Mouse (Mus musculus) MEL-GATA-1-ER (cell line): ENCODE data around the gene E130308A19Rik.
"Not testable (repeated sequence)": the region's sequence is repeated elsewhere in the genome, so short reads cannot be mapped to it uniquely, and the experiment has no call there.

ENCODE experiments used
- DNase-seq: peaks from one replicate; pipeline ENCODE4 v3.0.0-alpha.2; 2012; ENCODE audit warnings: low read depth; ENCODE audit errors: extremely low read depth

Gene E130308A19Rik

DNA sequence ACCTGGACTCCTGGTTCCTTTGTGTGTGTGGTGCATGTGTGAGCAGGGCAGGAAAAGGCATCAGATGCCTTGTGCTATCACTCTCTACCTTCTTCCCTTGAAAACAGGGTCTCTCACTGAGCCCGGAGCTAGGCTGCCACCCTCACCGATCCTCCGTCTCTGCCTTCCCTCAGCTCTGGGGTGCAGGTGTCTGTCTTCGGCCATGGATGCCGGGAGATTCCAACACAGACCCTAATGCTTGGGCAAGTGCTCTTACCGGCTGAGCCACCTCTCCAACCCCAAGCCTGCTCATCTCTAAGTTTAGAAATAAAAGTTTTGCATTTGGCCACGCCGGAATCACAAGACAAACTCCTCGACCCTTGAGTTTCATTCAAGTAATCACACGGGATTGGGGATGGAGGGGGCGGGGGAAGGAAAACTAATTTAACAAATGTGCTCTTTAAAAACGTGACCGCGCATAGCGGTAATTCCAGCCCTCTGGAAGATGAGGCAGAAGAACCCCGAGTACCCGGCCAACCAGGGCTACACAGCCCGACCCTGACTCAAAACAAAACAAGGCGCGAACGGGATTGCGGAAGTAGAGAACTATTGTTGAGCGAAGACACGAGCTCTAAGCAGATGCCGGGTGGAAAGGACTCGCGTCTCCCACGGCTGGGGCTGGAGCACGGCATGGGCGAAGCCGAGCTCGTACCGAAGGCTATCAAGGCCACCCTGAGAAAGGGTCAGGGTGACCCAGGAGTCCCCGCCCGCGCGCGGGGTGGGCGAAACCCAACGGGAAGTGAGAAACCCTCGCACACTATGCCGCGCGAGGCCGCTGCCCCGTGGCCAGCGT lies 157.1 kb downstream of the E130308A19Rik start:
- no peak for DNase-seq

DNA sequence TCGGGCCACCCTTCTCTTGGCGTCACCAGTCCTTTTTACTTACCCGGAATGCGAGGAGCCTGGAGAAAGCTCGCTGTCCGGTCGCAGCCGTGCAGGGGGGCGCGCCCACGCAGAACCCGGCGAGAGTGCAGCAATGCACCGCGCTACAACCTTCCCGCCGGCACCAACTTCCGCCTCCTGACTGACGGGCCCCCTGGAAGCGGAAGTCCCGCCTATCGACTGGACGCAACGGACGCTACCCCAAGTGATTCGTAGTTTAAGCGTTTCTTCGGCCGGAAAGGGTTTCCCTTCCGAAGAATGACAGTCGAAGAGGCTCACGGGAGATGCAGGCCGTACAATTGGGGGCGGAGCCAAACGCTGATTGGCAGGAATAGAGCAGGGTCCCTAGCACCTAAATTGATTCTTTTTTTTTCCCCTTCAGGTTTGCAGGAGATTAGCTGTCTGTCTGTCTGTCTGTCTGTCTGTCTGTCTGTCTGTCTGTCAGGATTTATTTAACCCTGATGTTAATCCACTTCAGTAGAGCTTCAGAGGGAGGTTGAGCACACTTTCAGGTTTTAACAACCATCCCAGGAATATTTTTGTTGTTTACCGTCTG lies 157.8 kb downstream of the E130308A19Rik start:
- peak; percentile 97 for DNase-seq

DNA sequence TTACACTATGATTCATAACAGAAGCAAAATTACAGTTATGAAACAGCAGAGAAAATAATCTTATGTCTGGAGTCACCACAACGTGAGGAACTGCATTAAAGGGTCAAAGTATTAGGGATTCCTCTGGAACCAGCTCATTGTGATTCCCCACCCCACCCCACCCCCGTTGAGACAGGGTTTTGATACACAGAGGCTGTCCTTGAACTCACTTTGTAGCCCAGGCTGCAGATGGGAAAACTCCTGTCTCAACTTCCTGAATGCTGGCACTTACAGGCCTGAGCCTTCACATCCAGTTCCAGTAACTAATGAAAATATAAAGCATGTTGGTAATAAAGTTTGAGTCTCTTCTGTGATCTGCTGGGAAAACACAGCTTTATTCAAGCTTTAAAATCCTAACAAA lies 159.4 kb downstream of the E130308A19Rik start:
- DNase-seq, result no peak

DNA sequence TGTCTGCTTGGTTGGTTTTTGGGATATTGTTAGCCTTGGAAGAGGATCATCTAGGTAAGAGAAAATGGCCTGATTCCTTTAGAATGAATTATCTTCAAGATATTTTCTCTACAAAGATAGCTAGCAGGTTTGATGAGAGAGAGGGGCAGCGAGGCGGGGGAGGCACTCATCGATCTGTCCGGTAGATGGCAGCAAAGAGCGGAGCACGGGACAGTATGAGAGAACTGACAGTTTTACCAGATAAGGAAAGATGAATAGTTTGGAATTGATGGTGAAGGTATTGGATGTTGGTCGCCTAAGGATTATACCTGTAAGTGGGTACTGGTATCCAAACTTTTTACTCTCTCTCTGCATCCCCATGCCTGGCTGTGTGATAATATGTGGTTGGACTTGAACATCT lies 160.7 kb downstream of the E130308A19Rik start:
- no peak for DNase-seq

DNA sequence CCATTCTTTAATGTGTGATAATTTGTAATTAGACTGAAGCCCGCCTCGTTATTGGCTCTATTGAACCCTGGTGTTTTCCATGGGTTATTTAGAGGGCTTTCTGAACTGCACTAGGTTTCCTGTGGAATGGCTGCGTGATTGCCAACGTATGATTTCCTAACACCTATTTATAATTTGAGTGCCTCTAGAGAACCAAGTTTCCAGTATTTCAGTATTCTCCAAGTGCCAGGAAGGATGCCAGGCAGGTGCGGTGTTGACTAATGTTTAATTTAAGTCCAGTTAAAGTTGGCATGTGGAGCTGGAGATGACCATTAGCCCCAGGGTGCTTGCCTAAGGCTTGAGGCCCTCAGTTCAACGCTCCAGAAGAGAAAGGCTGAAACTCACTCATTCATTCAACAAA lies 161.1 kb downstream of the E130308A19Rik start:
- no peak for DNase-seq

DNA sequence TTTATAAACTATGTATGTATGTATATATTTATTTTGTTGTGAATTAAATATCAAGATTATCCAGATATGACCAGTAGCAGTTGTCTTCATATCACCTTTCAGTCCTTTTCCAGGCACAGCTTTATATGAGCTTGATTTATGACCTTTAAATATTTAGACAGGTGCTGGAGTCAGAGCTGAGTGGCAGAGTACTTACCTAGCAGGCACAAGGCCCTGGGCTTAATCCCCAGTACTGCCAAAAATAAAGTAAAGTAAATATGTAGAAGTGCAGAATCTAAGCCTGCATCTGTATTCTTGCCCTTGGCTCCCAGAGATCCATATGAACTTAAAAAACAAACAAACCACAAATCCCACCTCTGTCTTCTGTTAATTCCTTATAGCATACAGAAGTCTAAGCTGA lies 163.0 kb downstream of the E130308A19Rik start:
- no peak for DNase-seq

DNA sequence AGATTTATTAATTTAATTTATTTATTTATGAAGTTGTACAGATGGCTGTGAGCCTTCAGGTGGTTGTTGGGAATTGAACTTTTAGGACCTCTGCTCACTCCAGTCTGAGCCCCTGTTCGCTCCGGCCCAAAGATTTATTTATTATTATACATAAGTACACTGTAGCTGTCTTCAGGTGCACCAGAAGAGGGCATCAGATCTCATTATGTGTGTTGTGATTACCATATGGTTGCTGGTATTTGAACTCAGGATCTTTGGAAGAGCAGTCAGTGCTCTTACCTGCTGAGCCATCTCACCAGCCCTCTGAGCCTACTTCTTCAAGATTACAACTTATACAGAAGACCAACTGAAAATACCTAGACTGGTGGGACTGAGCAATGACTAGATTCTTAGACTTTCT lies 167.6 kb downstream of the E130308A19Rik start:
- not testable (repeated sequence) for DNase-seq

DNA sequence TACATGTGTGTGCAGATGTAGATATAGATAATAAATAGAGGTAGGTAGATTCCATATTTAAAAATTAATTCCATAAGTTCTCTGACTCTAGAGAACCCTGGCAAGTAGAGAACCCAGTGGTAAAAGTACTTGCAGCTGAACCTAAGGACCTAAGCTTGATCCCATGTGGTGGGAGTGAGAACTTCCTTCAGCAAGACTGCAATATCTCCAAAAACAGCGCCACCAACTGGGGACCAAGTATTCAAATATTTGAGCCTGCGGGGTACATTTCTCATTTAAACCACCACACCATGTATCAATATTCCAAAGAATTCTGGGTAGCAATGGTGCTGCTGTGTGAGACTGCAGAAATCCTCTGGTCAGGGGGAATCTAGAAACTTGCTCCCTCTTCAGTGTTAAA lies 168.1 kb downstream of the E130308A19Rik start:
- DNase-seq, result no peak

DNA sequence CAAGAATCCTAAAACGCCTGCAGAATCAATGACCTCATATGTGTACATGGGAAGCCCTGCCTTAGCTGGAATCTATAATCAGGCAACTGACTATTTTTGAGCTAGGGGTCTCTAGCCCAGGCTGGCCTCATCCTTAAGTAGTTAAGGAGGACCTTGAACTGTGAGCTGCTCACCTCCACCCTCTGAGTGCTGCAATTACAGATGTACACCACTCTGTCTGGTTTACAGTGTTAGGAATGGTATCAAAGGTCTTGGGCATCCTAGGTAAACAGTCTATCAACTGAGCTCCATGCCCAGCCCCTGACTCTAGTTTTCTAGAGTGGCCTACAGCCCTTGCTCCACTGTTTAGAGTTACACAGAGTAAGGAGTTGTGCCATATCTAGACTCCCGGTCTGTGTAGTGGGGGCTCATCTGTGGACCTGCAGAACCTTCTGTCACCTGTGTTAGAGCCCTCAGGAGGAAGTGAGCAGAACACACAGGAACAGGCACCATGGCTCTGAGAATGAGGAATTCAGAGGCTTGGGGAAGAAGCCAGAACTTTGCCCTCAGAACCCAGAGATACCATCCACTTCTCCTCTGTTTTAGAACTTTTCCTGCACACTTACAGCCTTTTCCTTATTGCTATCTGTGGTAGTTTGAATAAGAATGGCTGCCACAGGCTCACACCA lies 169.9 kb downstream of the E130308A19Rik start:
- no peak for DNase-seq

DNA sequence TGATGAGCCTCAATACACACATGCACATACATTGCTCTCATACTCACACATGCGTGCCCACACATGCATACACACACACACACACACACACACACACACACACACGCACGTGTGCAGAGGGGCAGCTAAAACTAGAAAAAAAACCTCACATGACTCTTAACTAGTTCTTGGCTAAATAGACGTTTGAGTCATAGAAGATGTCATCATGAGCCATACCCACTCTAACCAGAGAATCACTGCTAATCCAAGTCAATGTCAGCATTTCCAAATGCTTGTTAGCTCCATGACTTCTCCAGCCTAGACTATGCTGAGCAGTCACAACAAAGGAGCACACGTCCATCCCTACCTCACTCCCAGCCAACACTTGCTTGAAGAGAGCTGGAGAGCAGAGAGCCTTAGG lies 174.2 kb downstream of the E130308A19Rik start:
- no peak for DNase-seq

DNA sequence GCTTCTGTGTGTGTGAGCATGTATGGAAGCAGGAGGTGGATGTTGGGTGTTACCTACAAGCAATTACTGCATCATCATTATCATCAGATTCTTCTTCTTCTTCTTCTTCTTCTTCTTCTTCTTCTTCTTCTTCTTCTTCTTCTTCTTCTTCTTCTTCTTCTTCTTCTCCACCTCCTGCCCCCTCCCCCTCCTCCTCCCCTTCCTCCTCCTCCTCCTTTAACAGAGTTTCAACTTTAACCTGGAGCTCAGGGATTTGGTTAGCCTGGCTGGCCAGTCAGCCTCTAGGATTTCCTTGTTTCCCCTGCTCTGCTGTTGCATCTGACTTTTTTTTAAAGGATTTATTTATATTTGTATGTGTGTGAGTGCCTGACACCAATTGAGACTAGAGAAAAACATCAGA lies 175.5 kb downstream of the E130308A19Rik start, which contains the start of gene Inip:
TSS of gene Inip (minus strand) at position 101 of the 400 bp plus-strand sequence.
- no peak for DNase-seq

DNA sequence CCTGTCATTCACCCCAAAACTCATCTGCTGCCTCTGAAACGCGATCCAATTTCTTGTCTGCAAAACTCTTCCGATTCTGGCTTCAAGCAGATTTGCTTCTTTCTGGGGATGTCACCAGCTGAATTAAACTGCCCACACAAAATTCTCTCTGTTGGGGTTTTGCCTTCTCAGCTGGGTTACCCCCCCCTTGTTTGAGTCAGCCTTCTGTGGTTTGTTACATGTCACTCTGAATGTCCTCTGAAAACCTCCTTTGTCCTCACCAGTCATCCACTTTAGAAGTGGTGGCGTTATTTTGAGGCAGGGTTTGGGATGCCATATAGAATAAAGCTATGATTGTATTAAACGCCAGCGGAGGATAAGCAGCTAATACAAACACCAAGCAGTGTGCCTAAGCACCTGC lies 176.1 kb downstream of the E130308A19Rik start:
- DNase-seq, result no peak

DNA sequence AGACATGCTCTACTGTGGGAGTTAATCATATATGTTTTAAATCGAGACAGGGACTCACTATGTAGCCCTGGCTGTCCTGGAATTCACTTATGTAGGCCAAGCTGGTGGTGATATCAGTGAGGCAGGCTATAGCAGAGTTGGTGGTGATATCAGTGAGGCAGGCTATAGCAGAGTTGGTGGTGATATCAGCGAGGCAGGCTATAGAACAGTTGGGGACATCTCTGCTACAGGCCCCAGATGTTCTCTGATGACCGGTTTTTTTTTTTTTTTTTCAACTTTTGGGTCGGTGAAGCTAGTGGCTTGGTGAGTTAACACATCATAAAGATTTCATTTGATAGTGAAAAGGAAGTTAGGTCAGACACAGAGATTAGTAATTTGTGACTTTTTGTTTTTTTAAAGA lies 176.8 kb downstream of the E130308A19Rik start:
- no peak for DNase-seq

DNA sequence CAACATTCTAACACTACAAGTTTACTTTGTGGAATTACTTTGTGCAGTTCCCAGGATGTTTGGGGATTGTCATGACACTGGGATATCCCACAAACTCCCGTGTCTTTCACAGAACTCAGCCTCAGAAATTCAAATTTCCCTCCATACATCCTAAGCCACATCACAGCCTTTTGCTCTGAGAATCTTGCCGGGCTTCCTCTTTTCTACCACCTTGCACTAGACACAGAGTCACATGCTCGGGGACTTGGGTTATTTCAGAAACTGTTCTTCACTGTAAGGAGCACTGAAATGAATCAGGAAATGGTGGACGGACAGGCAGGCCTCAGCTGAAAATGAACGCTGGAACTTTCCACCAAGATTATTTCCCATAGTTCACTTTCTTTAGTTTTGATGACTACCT lies 177.3 kb downstream of the E130308A19Rik start:
- DNase-seq, result peak; percentile 81

DNA sequence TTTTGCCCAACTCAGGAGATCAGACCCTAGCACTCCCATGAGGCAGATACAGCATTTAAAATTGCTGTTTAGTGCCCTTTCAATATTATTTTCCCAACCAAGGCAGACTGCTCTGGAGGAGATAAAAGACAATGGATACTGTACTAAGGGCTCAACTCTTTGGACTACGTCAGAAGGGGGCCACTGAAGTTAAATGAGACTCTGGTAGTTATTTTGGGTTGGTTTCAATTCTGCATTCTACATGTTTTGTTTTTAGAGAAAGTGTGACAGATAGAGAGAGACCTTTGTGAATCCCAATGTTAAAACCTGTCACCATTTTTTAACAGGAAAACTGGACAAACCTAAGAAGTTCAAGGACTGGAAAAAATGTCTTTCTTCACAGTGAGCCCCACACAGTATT lies 178.7 kb downstream of the E130308A19Rik start:
- no peak for DNase-seq

DNA sequence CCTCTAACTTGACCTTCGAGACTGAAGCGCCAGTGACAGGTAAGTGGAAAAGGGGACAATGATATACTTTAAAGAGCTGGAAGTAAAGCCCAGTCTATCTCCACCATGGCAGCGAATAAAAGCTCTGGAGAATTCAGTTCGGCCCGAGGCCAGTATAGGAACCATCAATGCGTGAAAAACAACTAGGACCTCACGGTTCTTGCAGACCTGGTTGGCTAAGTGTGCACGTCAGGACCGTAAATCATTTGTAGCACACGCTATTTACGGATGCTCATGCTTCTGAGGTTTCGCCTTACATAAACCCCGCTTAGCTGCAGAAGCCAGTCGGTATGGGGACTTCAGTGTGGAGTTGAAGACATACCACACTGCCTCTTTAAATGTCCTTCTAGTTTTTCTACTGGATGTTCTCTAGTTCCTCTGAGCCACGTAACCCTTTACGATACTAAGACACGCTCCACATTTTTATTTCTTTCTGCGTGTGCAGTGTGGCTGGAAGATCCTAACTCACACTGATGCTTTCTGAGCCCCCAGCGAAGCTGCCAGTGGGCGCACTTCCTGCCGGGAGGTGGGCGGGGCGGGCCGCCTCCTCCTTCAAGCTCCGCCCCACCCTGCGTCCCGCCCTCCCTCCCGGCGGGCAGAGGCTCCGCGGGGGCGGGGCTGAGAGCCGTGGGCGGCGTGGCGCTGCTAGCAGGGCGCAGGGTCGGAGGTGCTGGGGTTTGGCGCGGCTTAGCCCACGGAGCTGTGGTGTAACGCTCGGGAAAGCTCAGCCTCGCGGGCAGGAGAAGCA lies 179.4 kb downstream of the E130308A19Rik start, which contains the start of gene Snx30:
TSS of gene Snx30 (plus strand) at position 660 of the 787 bp plus-strand sequence.
- no peak for DNase-seq

DNA sequence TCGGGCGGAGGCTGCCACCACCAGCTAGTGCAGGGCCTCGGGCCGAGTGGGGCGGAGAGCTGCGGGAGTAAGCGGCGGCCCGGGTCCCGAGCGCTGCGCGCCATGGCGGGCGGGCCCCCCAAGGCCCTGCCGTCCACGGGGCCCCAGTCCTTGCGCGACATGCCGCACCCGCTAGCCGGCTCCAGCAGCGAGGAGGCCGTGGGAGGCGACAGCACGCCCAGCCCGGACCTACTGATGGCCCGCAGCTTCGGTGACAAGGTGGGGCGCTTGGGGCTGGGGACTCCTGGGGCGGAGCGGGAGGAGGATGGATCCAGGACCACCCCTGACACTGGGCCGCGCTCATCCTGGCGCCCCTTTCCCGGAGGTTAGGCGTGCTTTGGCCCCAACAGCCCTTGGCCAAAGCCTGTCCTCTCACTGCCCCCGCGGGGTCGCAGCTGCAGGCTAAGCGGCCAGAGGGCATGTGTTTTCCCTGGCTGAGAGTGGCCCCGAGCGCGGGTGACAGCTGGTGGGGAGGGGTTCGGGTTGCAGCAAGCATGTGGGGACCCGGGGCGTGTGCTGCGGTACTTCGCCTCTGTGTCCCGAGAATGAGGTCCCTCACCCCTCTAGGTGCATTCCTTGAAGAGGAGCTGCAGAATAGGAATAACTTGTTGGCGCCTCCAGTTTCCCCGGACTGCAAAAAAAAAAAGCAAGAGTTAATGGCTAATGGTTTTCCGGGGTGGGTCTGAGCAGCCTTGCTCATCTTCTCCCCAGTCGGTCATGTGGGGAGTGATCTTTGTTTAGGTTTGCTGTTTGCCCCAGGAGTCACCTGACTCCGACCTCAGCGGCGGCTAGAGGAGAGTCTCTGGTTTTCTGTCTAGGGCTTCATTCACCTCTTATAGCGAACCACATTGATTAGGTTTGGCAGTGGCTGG lies 180.2 kb downstream of the E130308A19Rik start:
- DNase-seq, result no peak

DNA sequence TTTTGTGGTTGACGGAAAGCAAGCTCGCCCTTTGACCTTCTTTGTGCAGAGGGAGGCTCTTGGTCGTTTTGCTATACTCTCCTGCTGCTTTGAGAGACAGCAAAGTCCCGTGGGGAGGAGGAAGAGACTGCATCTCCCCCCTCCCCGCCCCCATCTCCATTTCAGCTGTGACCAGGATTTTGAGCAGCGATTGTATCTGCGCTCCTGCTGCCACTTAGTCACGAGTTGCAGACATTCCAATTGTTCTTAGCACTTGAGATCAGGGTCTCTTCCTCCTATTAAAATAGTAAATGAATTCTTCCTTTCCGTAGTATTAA lies 180.8 kb downstream of the E130308A19Rik start:
- DNase-seq, result no peak

DNA sequence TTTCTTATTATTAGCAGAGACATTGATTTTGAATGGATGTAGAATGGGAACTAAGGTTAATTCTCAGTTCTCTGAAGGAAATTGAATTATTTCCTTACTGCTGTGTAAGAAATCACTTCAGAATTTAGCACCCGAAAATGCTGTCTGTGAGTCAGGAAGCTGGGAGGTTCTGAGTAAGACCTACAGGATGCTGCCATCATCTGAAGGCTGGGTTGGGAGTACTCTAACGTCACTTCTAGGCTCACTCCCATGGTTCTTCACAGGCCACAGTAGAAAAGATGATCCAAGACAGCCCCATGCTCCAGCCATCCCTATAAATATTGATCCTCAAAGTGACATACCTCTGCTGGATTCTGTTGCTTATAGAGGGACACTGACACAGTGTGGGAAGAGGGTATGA lies 181.5 kb downstream of the E130308A19Rik start:
- no peak for DNase-seq

DNA sequence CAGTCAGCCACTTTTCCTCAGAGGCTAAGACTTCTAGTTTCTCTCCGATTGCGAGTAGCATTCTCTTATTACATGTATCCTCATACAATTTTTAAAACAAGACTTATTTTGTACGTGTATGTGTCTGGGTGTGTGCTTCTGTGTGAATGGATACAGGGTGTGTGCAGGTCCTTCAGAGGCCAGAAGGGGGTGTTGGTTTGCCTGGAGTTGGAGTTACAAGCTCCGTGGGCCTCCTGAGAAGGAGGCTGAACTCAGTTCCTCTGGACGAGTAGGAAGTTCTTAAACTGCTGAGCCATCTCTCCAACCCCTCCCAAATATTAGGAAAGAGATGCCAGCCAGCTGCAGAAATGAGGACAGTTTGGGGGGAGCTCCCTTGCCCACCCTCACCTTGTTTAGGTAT lies 182.4 kb downstream of the E130308A19Rik start:
- DNase-seq, result no peak
